Mouse (Mus musculus): ENCODE results near the gene Slc22a14. TPM values are rescaled to one million over a fixed set of nuclear protein-coding genes. Genes with fewer than 3 reads are reported as not detected.

Slc22a14 gene
- not detected for total RNA-seq (2023)

DNA sequence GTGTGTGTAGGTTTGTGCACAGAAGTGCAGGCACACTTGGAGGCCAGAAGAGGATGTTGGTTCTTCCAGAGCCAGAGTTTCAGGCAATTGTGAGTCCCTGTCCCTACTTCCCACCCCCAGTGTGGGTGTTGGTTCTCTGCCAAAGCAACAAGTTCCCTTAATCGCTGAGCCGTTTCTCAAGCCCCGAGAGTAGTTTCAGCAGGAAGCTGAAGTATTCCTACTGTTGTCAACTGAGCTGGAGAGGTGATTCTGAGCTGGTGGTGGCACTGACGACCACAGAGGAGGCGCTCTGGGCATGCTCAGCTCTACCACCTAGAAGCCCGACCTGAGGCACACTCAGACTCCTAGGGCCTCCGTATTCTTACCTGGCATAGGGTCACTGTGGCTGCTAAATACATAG lies at the start of gene Slc22a14:
Gene Slc22a14, minus strand, starts transcription at position 270 of the 400 bp plus-strand sequence.

DNA sequence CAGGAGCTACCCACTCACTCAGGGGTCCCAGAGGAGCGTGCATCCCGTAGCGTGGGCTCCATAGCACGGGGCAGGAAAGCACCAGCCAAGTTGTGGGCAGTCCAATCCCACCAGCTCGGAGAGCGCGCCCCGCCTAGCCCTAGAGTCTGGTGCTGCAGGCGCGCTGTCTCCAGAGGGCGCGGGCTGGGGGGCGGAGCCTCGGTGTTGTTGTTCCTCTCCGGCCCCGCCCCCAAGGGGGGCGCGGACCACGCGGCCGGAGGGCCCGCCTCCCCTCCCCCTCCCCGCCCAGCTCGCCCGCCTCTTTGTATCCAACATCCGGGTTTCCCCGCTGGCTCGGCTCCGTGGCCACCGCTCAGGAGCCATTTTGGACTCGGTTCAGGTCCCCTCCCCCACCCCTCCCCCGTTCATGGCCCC lies 36.5 kb upstream of the Slc22a14 start, which contains the start of gene Acvr2b:
Gene Acvr2b, plus strand, starts transcription at position 318 of the 414 bp plus-strand sequence.

DNA sequence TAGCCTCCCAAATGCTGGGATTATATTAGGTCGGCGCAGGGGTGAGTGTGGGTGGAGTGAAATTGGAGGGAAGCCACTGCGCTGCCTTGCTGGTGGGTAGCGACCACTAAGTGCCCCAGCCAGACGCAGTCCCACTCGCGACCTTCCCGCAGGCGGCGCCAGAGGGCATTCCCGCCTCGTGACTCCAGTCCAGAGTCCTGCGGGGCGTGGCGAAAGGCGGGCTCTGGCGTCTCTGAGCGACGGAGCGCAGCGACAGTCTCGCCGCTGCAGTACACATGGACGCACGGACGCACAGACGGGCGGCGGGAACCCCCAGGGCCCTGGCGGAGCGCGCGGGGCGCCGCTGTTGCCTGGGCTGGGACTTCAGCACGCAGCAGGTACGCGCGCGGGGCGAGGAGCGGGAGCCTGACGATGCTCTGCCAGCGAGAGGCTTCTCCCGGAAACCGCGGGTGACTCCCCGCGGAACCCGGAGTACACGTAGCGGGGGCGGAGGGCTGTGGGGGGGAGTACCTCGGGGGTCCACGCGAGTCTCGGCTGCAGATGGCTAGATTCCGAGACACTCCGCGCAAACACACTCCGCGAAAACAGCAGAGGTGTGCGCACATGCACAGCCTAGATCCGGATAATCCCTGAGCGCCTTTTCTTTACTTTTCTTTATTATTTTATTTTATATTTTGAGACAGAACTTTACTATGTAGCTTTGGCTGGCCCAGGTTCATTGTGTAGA lies 7.9 kb downstream of the Slc22a14 start, which contains the start of gene Xylb:
Gene Xylb, plus strand, starts transcription at position 51 of the 727 bp plus-strand sequence.

DNA sequence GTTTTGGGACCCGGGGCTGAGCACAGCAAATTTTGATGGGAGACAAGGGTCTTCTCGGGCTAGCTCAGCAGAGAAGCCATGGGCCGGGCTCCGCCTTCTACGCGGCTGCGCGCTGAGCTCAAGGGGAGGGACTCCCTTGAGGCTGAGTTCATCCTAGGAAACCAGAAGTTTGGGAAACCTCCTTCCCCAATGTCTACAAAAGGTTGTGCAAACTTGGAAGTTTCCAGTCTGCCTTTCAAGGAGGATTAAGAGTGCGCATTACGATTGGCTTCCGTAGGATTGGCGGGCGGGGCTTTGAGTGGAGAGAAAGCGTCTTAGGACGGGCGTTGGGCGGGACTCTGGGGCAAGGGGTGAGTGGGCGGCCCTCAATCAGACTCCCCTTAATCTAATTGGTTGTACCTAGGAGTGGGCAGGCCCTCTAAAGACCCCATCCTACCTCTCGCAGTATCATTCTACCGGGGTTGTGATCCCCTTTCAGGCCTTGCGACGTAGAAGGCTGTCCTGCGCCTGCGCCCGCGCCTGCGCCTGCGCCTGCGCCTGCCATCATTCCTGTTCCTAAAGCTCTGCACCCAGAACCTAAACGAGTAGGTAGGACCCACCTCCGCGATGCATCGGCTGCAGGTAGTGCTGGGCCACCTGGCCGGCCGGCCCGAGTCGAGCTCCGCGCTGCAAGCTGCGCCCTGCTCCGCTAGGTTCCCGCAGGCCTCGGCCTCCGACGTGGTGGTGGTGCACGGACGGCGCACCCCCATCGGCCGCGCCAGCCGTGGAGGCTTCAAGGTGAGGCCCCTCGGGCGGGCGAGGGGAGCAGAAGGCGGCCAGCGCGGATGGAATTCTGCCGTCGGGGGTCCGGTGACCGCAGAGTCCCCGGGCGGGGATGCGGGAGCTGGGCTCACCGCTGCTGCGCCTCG lies 24.2 kb downstream of the Slc22a14 start, which contains the start of gene Myd88:
Gene Myd88, minus strand, starts transcription at position 503 of the 908 bp plus-strand sequence.

DNA sequence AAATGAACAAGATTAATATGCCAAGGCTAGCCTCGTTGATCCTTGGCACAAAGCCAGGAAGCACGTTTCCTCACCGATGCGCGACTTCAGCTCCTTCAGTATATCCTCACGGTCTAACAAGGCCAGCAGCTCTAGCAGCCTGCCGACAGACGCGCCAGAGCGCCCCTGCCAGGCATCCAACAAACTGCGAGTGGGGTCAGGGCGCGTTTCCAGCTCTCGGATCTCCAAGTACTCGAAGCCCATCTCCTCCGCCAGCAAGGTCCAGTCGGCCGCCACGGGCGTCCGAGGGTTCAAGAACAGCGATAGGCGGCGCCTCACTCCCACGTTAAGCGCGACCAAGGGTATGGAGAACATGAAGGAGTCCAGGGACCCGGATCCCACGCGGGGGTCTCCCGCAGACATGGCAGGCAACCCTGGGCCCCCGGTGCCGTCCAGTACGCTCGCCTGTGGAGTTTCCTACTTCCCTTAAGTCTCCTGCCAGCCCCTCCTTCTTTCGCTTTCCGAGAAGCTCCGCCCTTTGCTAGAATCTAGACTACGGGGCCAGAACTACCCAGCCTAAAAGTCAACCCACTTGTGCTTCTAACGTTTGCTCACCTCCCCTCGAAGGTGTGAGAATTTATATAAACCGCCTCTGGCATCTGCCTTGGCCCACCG lies 25.7 kb downstream of the Slc22a14 start, which contains the start of gene Acaa1a:
Gene Acaa1a, plus strand, starts transcription at position 119 of the 654 bp plus-strand sequence.

DNA sequence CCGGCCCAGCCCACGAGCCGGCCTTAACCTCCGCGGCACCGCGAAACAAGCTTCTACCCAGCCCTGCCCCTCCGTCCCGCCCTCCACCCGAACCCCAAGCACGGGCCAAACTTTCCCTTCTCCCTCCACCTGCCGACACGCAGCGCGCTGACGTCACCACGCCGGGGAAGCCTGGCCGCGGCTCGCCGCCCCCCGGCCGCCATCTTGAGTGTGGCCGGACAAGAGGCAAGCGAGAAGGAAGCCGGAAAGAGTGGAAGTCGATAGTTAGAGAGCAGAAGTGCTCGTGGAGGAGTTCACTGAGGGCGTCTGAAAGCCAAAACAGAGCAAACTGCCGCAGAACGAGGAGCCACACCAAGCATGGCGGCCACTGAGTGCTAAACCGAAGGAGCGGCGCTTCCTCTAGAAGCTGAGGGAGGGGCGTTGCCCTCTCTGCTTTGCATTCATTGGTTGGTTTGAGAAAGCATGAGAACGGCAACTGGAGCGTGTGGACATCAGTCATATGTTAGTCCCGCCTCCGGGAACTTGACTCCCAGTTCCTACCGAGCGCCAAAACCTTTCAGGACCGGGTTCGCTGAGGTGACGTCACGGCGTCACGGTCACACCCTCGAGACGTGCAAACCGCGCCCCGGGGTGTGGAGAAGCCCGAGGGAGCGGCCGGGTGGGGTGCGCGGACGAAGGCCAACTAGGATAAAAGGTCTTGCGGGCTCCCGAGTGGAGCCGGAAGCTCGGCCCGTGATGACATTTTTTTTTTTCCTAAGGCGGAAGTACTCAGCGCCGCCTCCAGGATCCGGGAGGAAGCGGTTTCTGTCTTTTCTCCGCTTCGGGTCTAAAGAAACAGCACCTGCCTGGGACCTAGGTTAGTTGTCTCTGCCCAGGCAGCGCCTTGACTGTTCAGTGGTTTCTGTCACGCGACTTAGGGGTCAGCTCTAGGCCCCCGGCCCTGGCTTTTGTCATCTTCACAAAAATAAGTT lies 42.8 kb downstream of the Slc22a14 start, which contains the start of gene Oxsr1:
Gene Oxsr1, minus strand, starts transcription at position 139 of the 971 bp plus-strand sequence.

DNA sequence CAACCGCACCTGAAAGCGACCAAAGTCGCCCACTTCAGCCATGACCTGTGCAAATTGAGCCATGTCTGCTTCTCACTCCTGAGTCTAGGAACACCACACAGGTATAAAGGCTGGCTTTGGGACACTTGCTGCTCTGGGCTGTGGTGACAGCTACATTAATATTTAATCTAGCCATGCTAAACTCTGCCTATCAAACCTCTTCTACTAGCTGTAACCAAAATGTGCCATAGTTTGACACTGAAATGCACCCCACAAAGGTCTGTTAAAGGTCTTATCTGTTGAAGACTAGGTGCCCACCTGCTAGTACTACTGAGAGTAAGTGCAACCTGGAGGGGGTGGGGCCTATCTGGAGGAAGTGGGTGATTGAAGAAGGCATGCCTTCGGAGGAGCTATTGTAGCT lies 156.4 kb downstream of the Slc22a14 start, which contains the start of gene Slc22a13:
Gene Slc22a13, minus strand, starts transcription at position 101 of the 400 bp plus-strand sequence.

DNA sequence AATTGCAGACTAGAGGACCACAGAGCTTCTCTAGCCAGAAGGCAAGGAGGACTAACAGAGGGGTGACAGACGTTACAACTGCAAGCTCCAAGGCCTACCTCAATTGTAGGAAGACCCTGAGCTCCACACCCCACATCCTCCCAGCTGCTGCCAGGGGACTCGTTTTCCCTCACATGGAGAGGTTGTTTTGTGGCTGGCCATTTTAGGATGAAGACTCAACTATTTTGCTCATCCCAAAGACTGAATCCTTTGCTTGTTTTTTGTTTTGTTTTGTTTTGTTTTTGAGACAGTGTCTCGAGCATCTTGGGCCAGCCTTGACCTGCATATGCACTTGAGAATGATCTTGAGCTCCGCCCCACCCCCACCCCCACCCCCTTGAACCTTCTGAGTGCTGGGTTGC lies 206.5 kb downstream of the Slc22a14 start, which contains the start of gene Gm47289:
Gene Gm47289, plus strand, starts transcription at position 301 of the 400 bp plus-strand sequence.

DNA sequence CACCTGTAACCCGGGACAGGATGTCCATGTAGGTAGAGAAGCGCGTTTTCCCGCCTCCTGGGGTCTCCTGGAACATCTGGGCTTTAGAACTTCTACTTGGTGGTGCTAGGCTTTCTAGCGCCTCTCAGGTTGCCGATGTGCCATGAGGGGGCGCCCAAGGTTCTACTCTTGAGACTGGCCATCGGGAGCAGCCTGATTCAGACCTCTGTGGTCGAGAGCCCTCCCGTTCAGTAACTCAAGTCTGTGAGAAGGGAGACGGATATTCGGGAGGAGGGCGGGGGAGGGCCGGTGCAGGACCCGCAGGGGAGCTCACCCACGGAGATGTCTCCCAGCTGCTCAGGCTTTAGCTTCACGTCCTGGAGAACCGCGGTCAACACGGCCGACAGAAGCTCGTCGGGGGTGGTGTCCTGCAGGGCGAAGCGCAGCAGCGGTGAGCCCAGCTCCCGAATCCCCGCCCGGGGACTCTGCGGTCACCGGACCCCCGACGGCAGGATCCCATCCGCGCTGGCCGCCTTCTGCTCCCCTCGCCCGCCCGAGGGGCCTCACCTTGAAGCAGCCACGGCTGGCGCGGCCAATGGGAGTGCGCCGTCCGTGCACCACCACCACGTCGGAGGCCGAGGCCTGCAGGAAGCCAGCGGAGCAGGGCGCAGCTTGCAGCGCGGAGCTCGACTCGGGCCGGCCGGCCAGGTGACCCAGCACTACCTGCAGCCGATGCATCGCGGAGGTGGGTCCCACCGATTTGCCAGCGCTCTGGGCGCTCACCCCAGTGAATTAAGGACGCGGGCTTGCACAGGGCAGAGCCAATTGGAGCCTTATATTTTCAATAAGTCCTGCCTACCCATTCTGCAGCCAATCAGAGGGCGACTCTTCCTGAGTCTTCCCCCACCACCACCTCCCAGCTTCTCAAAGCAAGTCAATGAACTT lies 208.8 kb downstream of the Slc22a14 start, which contains the start of gene Acaa1b:
Gene Acaa1b, minus strand, starts transcription at position 816 of the 924 bp plus-strand sequence.

Other genes with a start within 250 kb of the Slc22a14 start
- gene Acaa1b, start 208.5 kb downstream of the Slc22a14 start, total RNA-seq (2023): 0.64 TPM
- gene Gm47289, start 206.4 kb downstream of the Slc22a14 start, total RNA-seq (2023): not detected
- not detected for gene Slc22a13, start 156.5 kb downstream of the Slc22a14 start, total RNA-seq (2023)
- 41.7 TPM for gene Oxsr1, start 43.1 kb downstream of the Slc22a14 start, total RNA-seq (2023)
- gene Acaa1a, start 25.9 kb downstream of the Slc22a14 start, total RNA-seq (2023): 42.9 TPM
- gene Myd88, start 24.1 kb downstream of the Slc22a14 start, total RNA-seq (2023): 37.7 TPM
- 0.38 TPM for gene Xylb, start 8.2 kb downstream of the Slc22a14 start, total RNA-seq (2023)
- 0.47 TPM for gene Acvr2b, start 36.6 kb upstream of the Slc22a14 start, total RNA-seq (2023)
- 6.9 TPM for gene Exog, start 79.4 kb upstream of the Slc22a14 start, total RNA-seq (2023)
- gene Scn5a, start 213.5 kb upstream of the Slc22a14 start, total RNA-seq (2023): not detected